ENCODE assay signal across 8 mouse cellular contexts in genomic region chr5:118268987-118269386, GRCm38 (mm10). TPM values are rescaled to one million over a fixed set of nuclear protein-coding genes. Genes with fewer than 3 reads are reported as not detected.
A peak's percentile ranks its signal among the peaks of the same experiment; 100 is the strongest.
DNase-seq lines count a peak whose midpoint lies in the region; ATAC-seq lines count a peak whose summit lies in the region.

No protein-coding gene starts in this region.

- H3K9ac ChIP-seq in hindbrain, embryonic 13.5 days, result peak overlapping the region; percentile 61

- H3K9me3 ChIP-seq in hindbrain, embryonic 13.5 days, result no peaks in the 10 kb centered on the region

- no peak overlapping the region for H3K27ac ChIP-seq in hindbrain, embryonic 13.5 days

- peaks cover 34% of the 10 kb centered on the region for H3K27me3 ChIP-seq in hindbrain, embryonic 13.5 days

- WGBS in hindbrain, embryonic 13.5 days, result 2% methylated on average over 13 of the region's 13 CpGs

- H3K4me3 ChIP-seq in hindbrain, embryonic 13.5 days, result no peak overlapping the region

- peak; percentile 75 for DNase-seq in Muller cell, postnatal 12 days (ENCODE audit: inconsistent ontology term)
- DNase-seq in cerebellum, postnatal 10 days, result peak; percentile 95 to 96
- peak; percentile 76 to 91 for DNase-seq in frontal cortex, postnatal 14 days (ENCODE audit: low spot score in 2 of 2)
- peak; percentile 90 to 92 for DNase-seq in layer of hippocampus, postnatal 14 days (ENCODE audit: low spot score in 2 of 2)
- DNase-seq in lung, postnatal 14 days, result peak; percentile 92
- peak; percentile 93 for DNase-seq in retina, postnatal 1 day
- DNase-seq in urinary bladder, adult 2 months (ENCODE audit: low spot score), result peak; percentile 76

- peak; percentile 79 for ATAC-seq in hindbrain, embryonic 13.5 days (ENCODE audit: low FRiP score)

- H3K4me1 ChIP-seq in hindbrain, embryonic 13.5 days (replicated peaks), result peaks cover 37% of the 10 kb centered on the region

- no peaks in the 10 kb centered on the region for H3K36me3 ChIP-seq in hindbrain, embryonic 13.5 days

- peak overlapping the region; percentile 45 for H3K4me2 ChIP-seq in hindbrain, embryonic 13.5 days

RNA-seq across cellular contexts. Expression of gene 2410131K14Rik, which starts 24.0 kb away (rescaled TPM):
- 14.5 and 15.5 TPM in 2 replicates for polyA plus RNA-seq in hindbrain, embryonic 13.5 days (2015; fragmentation: Nextera tagmentation; extraction: Ambion mirVana)
- total RNA-seq in layer of hippocampus, postnatal 14 days (2021), result 10 to 100 TPM; 15.1 to 15.9 TPM
- polyA plus RNA-seq in urinary bladder, adult 2 months (2012; rRNA removed), result 9.9 and 10.3 TPM in 2 replicates

RNA-seq across cellular contexts. Expression of gene Rnft2, which starts 24.1 kb away (rescaled TPM):
- polyA plus RNA-seq in hindbrain, embryonic 13.5 days (2015; fragmentation: Nextera tagmentation; extraction: Ambion mirVana), result 9.8 and 12.2 TPM in 2 replicates
- total RNA-seq in layer of hippocampus, postnatal 14 days (2021), result 10 to 100 TPM; 84.9 to 92.1 TPM
- 3.7 and 4.3 TPM in 2 replicates for polyA plus RNA-seq in urinary bladder, adult 2 months (2012; rRNA removed)
